Mouse (Mus musculus): ENCODE data around the gene Gdf1. TPM values are rescaled to one million over a fixed set of nuclear protein-coding genes. Genes with fewer than 3 reads are reported as not detected.

The Gdf1 gene
- total RNA-seq, 2 experiments from 2014 or later: 16.4 to 19.1 TPM

DNA sequence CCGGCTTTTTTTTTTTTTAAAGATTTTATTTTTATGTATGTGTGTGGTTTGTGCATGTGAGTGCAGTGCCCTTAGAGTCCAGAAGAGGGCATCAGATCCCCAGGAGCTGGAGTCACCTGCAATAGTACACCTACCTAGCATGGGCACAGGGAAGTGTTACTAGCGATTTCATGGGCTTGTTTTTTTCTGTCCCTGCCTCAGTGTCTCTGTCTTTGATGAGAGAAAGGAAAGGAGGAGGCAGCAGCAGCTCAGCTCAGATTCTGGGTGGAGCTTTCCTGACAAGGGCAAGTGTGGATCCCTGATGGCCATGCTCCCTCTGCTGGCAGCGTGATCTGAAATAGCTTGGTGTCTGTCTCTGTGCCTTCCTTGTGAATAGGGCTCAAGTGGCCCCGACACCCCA lies 31.2 kb downstream of the Gdf1 start:
- no peak for DNase-seq (ENCODE audit: low spot score in 2 of 2)

DNA sequence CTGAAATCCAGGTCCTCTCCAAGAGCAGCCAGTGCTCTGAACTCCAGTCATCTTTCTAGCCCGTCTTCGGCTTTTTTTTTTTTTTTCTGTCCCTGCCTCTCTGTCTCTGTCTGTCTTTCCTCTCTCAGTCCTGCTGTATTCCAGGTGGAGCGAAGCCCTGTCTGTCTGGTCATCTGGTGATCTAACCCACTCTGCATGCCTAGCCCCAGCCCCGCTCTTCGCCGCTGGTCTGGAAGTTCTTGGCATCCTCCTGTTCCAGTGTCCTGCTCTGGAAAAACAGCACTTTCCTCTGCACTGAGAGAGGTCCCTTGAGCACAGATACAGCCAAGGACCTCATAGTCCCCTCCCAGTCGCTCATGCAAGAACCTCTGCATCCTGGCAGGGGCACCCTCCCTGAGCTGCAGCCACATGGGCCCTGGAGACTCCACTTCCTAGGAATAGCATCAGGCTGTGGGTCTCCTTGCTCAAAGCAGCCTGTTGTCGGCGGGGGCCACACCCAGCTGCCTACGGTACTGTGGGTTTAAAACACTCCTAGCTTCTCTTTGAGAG lies 31.9 kb downstream of the Gdf1 start:
- DNase-seq (ENCODE audit: low spot score in 2 of 2): no peak

DNA sequence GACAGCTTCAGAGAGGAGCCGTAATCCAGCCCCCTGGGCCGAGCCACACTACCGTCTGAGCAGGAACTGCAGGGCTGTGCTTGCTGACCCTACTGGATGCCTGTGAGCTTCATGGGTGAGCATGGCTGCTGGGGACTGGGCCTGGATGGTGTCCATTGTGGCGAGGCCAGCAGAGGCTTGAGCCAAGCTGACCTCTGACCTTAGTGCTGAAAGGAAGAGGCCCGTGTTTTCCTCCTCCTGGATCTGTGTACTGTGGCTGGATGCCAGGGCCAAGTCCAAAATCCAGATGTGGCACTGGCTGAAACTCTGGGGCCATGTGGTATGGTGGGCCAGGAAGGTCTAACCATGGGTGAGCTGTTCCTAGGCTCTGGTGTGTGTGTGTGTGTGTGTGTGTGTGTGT lies 34.4 kb downstream of the Gdf1 start:
- no peak for DNase-seq (ENCODE audit: low spot score in 2 of 2)

DNA sequence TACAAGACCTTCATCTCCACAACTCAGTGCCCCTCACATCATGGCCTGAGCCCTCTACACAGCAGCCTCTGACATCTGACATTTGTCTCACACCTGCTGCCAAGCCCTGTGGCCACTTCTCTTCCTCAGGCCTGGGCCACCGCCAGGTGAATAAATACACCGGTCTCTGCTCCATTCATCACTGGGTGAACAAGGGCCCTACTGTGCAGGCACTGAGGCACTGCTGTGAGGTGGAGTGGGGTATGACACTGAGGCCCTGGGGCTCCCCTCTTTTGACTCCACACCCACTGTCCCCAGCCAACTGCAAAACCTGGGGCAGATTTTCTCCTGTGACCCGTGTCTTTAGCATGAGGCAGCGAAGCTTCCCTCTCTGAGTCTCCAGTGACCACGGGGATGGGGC lies 37.0 kb downstream of the Gdf1 start:
- no peak for DNase-seq (ENCODE audit: low spot score in 2 of 2)

DNA sequence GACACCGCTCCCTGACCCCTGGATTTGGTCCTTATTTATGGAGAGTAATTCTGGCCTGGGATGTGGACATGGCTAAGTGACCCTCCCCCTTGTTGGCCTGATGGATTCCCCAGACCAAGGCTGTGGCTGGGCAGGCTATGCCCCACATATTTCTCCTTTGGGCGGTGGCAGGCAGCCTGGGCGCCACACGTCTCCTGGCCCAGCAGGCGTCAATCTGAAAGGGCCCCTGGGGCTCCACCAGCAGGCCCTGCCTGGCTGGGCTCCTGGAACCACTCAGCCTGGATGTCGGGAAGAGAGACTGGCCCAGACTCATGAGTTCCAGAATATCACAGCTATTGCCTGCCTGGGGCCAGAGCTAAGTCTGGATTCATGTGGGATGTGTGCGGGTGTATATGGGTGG lies 40.9 kb downstream of the Gdf1 start:
- no peak for DNase-seq (ENCODE audit: low spot score in 2 of 2)

DNA sequence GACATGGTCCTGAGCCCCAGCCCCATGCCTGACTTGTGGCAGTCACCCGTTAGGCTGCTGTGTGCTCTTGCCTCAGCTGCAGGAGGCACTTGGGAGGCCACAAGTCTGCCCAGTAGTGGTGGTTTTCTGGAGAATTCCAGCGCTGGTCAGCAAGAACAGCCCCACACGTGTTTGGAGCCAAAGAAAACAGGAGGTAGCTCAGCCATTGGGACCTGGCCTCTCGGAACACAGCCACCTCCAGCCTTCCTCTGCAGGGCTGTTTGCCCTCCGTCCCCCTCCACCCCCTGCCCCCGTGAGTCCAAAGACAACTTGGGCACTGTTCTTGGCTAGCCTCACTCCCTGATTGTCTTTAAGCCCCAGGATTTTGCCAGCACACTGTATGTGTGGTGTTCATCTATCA lies 42.3 kb downstream of the Gdf1 start:
- DNase-seq (ENCODE audit: low spot score in 2 of 2): no peak

DNA sequence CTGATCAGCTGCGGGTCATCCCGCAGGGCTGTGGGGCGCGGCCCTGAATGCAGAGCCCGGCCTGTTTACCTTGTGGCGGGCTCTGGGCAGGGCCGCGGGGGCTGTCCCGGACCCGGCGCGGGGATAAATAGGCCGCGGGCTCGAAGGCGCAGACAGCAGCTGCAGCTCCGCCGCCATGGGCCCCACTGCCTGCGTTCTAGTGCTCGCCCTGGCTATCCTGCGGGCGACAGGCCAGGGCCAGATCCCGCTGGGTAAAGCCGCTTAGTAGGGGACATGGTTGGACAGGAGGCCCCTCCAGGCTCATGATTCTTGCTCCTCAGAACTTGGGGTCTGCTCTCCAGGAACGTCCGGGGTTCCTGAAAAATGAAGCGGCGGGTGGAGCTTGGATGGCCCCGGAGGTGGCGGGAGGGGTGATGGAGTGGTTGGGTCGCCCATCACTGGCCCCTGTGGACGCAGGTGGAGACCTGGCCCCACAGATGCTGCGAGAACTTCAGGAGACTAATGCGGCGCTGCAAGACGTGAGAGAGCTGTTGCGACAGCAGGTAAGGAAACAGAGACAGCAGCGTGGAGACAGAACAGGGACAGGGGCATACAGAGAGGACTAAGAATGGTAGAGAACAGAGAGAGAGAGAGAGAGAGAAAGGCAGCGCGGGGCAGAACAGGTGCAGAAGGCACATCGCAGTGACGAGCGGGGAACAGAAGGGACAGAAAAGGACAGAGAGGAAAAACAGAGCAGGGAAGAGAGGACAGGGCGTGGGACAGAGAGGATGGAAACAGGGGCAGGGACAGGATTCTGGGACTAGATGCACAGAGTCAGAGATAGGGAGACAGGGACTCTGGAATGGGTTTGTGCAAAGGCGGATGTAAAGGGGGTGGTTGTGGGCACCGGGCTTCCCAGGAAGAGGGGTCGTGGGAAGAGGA lies 44.0 kb downstream of the Gdf1 start, which contains the start of gene Comp:
Gene Comp, plus strand, starts transcription at position 162 of the 921 bp plus-strand sequence.
- no peak for DNase-seq (ENCODE audit: low spot score in 2 of 2)

DNA sequence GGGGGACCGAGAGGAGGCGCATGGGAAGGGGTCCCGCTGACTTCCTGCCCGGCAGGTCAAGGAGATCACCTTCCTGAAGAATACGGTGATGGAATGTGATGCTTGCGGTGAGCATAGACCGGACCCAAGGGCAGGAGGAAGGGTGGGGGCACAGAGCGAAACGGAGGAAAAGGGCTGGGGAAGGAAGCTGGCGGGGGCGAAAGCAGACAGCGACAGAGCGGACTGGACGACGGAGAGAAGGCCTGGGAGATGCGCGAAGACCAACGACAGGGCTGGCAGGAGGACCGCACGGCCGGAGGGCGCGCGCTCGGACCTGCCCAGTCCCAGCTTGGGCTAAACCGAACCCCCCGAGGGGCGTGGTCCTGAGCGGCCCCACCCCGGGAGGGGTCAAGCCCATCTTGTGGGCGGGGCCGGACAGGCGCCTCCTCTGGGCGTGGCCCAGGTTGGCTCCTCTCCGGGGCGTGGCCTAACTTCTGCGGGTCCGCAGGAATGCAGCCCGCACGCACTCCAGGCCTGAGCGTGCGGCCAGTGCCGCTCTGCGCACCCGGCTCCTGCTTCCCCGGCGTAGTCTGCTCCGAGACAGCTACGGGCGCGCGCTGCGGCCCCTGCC lies 44.8 kb downstream of the Gdf1 start:
- peak in 1 of 2 experiments; percentile 27 for DNase-seq (ENCODE audit: low spot score in 2 of 2)

DNA sequence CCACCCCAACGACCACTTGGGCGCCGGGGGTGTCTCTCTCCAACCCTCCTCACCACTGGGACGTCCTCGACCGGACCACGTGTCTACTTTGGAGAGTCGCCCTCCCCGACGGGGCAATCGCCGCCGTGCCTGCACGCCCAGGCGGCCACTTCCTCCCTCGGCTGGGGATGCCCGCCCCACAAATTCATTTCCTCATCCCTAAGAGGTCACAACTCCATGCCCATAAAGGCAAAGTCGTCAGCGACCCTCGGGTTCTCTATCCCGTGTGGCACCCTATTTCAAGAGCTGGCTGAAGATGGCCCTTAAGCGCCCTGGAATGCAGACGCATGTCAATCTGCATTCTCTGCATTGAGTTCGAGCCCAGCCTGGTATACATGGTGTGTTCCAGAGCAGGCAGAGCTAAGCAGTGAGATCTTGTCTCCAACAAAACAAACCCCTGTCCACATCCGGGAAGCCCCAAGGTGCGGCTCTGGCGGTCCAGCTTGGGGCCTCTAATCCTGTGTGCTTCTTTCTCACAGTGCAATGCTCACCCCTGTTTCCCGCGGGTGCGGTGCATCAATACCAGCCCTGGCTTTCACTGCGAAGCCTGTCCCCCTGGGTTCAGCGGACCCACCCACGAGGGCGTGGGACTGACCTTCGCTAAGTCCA lies 45.7 kb downstream of the Gdf1 start:
- DNase-seq (ENCODE audit: low spot score in 2 of 2): no peak

DNA sequence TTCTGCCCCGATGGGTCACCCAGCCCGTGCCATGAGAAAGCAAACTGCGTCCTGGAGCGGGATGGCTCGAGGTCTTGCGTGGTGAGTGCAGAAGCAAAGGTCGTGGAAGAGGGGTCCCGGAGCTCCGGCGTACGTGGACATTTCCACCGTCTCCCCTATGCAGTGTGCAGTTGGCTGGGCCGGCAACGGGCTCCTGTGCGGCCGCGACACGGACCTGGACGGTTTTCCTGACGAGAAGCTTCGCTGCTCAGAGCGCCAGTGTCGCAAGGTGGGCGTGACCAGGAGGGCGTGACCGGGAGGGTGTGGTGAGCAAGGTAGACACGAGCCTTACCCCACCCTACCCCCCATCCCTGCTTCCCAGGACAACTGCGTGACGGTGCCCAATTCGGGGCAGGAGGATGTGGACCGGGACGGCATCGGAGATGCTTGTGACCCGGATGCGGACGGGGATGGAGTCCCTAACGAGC lies 46.7 kb downstream of the Gdf1 start:
- no peak for DNase-seq (ENCODE audit: low spot score in 2 of 2)

DNA sequence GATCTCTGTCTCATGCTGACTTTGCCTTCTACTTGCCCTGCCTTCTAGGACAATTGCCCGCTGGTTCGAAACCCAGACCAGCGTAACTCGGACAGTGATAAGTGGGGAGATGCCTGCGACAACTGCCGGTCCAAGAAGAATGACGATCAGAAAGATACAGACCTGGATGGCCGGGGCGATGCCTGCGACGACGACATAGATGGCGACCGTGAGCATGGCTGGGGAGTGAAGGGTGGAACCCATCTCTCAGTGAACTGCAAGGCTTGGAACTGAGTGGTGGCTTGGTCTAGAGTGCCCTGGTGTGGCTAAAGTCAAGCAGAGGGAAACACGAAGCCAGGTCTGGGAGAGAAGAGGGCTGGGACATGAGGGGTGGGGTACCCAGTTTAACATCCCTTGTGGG lies 47.4 kb downstream of the Gdf1 start:
- DNase-seq (ENCODE audit: low spot score in 2 of 2): no peak

DNA sequence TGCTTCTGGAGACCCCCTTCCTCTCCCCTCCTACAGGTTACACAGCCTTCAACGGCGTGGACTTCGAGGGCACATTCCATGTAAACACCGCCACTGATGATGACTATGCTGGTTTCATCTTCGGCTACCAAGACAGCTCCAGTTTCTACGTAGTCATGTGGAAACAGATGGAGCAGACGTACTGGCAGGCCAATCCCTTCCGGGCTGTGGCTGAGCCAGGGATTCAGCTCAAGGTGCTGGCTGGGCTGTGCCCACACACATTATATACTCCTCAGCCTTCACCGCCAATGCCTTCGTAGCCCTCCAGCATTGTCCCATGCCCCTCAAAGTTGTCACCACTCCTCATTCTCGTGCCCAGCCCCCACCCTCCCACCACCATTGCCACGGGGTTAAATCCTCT lies 50.5 kb downstream of the Gdf1 start:
- DNase-seq (ENCODE audit: low spot score in 2 of 2): peak in 1 of 2 experiments; percentile 39

Other genes with a start within 250 kb of the Gdf1 start
- 100 to 1,000 TPM in 1 of 2 experiments, 10 to 100 TPM in 1; 97.9 to 111 TPM for gene Hapln4, start 246.4 kb upstream of the Gdf1 start, total RNA-seq (2021)
- 100 to 1,000 TPM; 137 to 145 TPM for gene Ncan, start 208.9 kb upstream of the Gdf1 start, total RNA-seq (2021)
- 10 to 100 TPM; 23.7 to 25.5 TPM for gene Nr2c2ap, start 198.5 kb upstream of the Gdf1 start, total RNA-seq (2021)
- gene Rfxank, start 190.7 kb upstream of the Gdf1 start, total RNA-seq (2021): 10 to 100 TPM; 11.7 to 14.9 TPM
- 10 to 100 TPM; 47.7 to 48.0 TPM for gene Borcs8, start 190.3 kb upstream of the Gdf1 start, total RNA-seq (2021)
- gene Mef2b, start 190.1 kb upstream of the Gdf1 start, total RNA-seq (2021): not detected
- 10 to 100 TPM; 45.2 to 46.2 TPM for gene Tmem161a, start 157.5 kb upstream of the Gdf1 start, total RNA-seq (2021)
- 10 to 100 TPM; 36.0 to 37.8 TPM for gene Slc25a42, start 117.5 kb upstream of the Gdf1 start, total RNA-seq (2021)
- gene Sugp2, start 95.6 kb upstream of the Gdf1 start, total RNA-seq (2021): 100 to 1,000 TPM in 1 of 2 experiments, 10 to 100 TPM in 1; 97.3 to 109 TPM
- gene Armc6, start 95.4 kb upstream of the Gdf1 start, total RNA-seq (2021): 10 to 100 TPM; 37.0 to 42.1 TPM
- 1 to 10 TPM; 7.9 to 9.8 TPM for gene Homer3, start 47.0 kb upstream of the Gdf1 start, total RNA-seq (2021)
- gene Ddx49, start 27.3 kb upstream of the Gdf1 start, total RNA-seq (2021): 10 to 100 TPM; 42.0 to 49.1 TPM
- gene Cope, start 27.3 kb upstream of the Gdf1 start, total RNA-seq (2021): 100 to 1,000 TPM; 141 to 145 TPM
- gene Cers1, start 14.0 kb upstream of the Gdf1 start, total RNA-seq (2021): 10 to 100 TPM; 86.4 to 94.3 TPM
- gene Upf1, start 23.5 kb downstream of the Gdf1 start, total RNA-seq (2021): 10 to 100 TPM; 64.1 to 73.7 TPM
- gene Comp, start 43.7 kb downstream of the Gdf1 start, total RNA-seq (2021): under 1 TPM; 0.30 to 0.33 TPM
- 100 to 1,000 TPM; 152 to 154 TPM for gene Crtc1, start 109.8 kb downstream of the Gdf1 start, total RNA-seq (2021)
- gene Klhl26, start 147.2 kb downstream of the Gdf1 start, total RNA-seq (2021): 10 to 100 TPM; 43.7 to 44.4 TPM
- 100 to 1,000 TPM; 295 to 296 TPM for gene Tmem59l, start 157.5 kb downstream of the Gdf1 start, total RNA-seq (2021)
- gene Crlf1, start 163.3 kb downstream of the Gdf1 start, total RNA-seq (2021): 1 to 10 TPM; 1.5 to 2.8 TPM
- gene Rex1bd, start 176.9 kb downstream of the Gdf1 start, total RNA-seq (2021): 100 to 1,000 TPM; 118 to 122 TPM
- 100 to 1,000 TPM; 924 to 953 TPM for gene Uba52, start 181.0 kb downstream of the Gdf1 start, total RNA-seq (2021)
- gene Fkbp8, start 197.9 kb downstream of the Gdf1 start, total RNA-seq (2021): 100 to 1,000 TPM; 407 to 421 TPM
- 10 to 100 TPM; 44.8 to 46.4 TPM for gene Kxd1, start 198.1 kb downstream of the Gdf1 start, total RNA-seq (2021)
- gene Ell, start 209.6 kb downstream of the Gdf1 start, total RNA-seq (2021): 10 to 100 TPM; 19.0 to 21.6 TPM